Mouse (Mus musculus) spleen, adult 2 months (tissue): ENCODE measurements around the gene Cntn3. TPM values are rescaled to one million over a fixed set of nuclear protein-coding genes. Genes with fewer than 3 reads are reported as not detected.

Experiments
- DNase-seq, 2 experiments: peaks; one replicate each; pipeline versions ENCODE4 v3.0.0 to v3.0.0-alpha.2; 2012 to 2021; ENCODE audit warnings: low spot score in 2 of 2, low read depth in 1 of 2
- H3K27ac ChIP-seq: fragments of 200-500 bp; 2 replicates; pipeline ENCODE4 v1.5.1; 2012; ENCODE audit warnings: low read length, inconsistent platforms; ENCODE audit not compliant: insufficient read depth
- H3K27me3 ChIP-seq: fragments of 200-500 bp; 2 replicates; pipeline ENCODE4 v1.6.1; 2012; ENCODE audit warnings: mild to moderate bottlenecking, moderate library complexity, low read length, inconsistent platforms; ENCODE audit not compliant: control insufficient read depth, insufficient read depth
- H3K36me3 ChIP-seq: fragments of 200-500 bp; 2 replicates; pipeline ENCODE4 v1.6.1; 2012; ENCODE audit warnings: mild to moderate bottlenecking, low read length, inconsistent platforms; ENCODE audit not compliant: control insufficient read depth, insufficient read depth
- H3K4me1 ChIP-seq: fragments of 200-500 bp; 2 replicates; pipeline ENCODE4 v1.6.1; 2011; ENCODE audit warnings: inconsistent platforms; ENCODE audit not compliant: control insufficient read depth, insufficient read depth, insufficient read length
- H3K4me3 ChIP-seq: fragments of 200-500 bp; 2 replicates; pipeline ENCODE4 v1.5.1; 2011; ENCODE audit warnings: mild to moderate bottlenecking, inconsistent platforms; ENCODE audit not compliant: insufficient read depth, insufficient read length; ENCODE audit errors: extremely low read depth
- CTCF ChIP-seq: fragments of 200-500 bp; IDR thresholded peaks from 2 replicates; pipeline ENCODE4 v1.5.1; 2011; ENCODE audit warnings: mild to moderate bottlenecking, inconsistent platforms; ENCODE audit not compliant: insufficient read depth, insufficient read length, insufficient replicate concordance; ENCODE audit errors: extremely low read depth
- POLR2A ChIP-seq: fragments of 200-500 bp; IDR thresholded peaks from 2 replicates; pipeline ENCODE4 v1.6.1; 2011; ENCODE audit warnings: low read depth, low read length, inconsistent platforms
- WGBS: fragments of 180-500 bp; shearing (Covaris S2); methylation state at CpG from one replicate; pipeline ENCODE4 v1.1.7; 2018; 5-methylcytosine and 5-hydroxymethylcytosine counted together
- polyA plus RNA-seq: library from polyadenylated mRNA; depleted of rRNA; stranded (reverse); fragments of >200 nt; gene quantifications from 2 replicates; pipeline ENCODE4 v1.2.3, GENCODE M21; 2012

Gene Cntn3
- polyA plus RNA-seq, 1 experiment = not detected

DNA sequence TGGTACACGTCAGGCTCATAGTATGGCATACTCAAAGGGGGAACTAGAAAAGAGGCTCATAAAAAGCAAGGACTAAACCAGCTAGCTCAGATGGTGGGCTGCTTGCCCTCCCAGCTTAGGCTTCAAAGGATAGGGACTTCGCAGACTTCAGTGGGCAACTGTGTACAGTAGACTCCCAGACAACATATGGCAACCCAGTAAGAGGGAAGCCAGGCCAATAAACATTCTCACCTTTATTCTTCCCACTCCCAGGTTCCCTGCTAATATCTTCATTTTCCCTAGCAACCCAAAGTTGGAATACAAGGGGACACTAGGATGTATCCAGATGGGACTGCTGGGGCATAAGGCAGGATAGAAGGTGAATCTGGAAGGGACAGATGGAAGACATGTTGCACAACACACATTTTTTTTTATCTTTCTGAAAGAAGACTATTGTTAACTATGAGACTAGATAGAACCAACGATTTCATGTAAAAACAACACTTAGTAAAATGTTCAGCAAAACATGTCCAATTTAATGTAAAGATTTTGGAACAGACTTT lies 209.5 kb downstream of the Cntn3 start:
- H3K4me1 ChIP-seq = no peaks in the 10 kb centered on the region
- no peak overlapping the region for H3K27ac ChIP-seq
- WGBS = 88% methylated on average over 3 of the region's 3 CpGs
- no peak overlapping the region for H3K4me3 ChIP-seq
- H3K27me3 ChIP-seq = no peaks in the 10 kb centered on the region
- TF ChIP-seq CTCF (no peak), POLR2A (no peak)
- H3K36me3 ChIP-seq = no peaks in the 10 kb centered on the region
- no peak for DNase-seq

- H3K4me1 ChIP-seq = no peaks in the 10 kb centered on the region
- DNase-seq = no peak
- H3K36me3 ChIP-seq = no peaks in the 10 kb centered on the region
- H3K4me3 ChIP-seq = no peak overlapping the region
- TF ChIP-seq POLR2A (no peak), CTCF (no peak)
- H3K27me3 ChIP-seq = no peaks in the 10 kb centered on the region
- H3K27ac ChIP-seq = no peak overlapping the region
- WGBS = 61% methylated on average over 3 of the region's 3 CpGs
These were observed 240.8 kb downstream of the Cntn3 start for GRCm38 (mm10) chr6:102332144-102332543.

DNA sequence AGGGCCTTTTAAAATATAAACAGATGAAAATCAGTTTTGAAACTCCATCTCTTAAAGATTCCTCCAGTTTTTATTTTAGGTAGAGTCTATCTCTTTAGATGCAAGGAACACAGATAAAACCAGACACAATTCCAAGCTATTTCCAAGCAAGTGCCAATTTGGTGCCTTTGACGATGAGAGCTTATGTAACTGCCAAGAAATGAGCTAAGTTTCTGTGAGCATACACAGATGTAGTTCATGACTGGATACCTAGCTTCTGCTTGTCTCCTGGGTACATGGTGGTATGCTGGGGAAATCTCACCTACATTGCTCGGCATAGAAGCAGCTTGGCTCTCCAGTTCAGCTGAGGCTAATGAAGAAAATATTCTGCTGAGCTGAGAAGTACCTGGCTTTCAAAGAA lies 246.2 kb downstream of the Cntn3 start:
- H3K4me1 ChIP-seq = no peaks in the 10 kb centered on the region
- WGBS = 81% methylated on average over 2 of the region's 2 CpGs
- no peak for DNase-seq

GRCm38 (mm10) chr6:102322614-102323284 lies 250.2 kb downstream of the Cntn3 start:
- Histone ChIP-seq H3K4me1 (no peaks in the 10 kb centered on the region), H3K27me3 (no peaks in the 10 kb centered on the region), H3K4me3 (no peak overlapping the region), H3K27ac (no peak overlapping the region), H3K36me3 (no peaks in the 10 kb centered on the region)
- 77% methylated on average over 4 of the region's 4 CpGs for WGBS
- TF ChIP-seq CTCF = no peak
- no peak for TF ChIP-seq POLR2A
- DNase-seq = no peak

More for the DNA sequence above, 246.2 kb downstream of the Cntn3 start:
- no peak overlapping the region for H3K27ac ChIP-seq
- no peak overlapping the region for H3K4me3 ChIP-seq
- TF ChIP-seq CTCF = no peak
- no peak for TF ChIP-seq POLR2A
- no peaks in the 10 kb centered on the region for H3K27me3 ChIP-seq
- no peaks in the 10 kb centered on the region for H3K36me3 ChIP-seq

- TF ChIP-seq POLR2A (no peak), CTCF (no peak)
- Histone ChIP-seq H3K36me3 (no peaks in the 10 kb centered on the region), H3K4me3 (no peak overlapping the region), H3K27ac (no peak overlapping the region), H3K27me3 (no peaks in the 10 kb centered on the region), H3K4me1 (no peaks in the 10 kb centered on the region)
- no peak for DNase-seq
- WGBS = 90% methylated on average over 3 of the region's 3 CpGs
These were observed 253.1 kb downstream of the Cntn3 start for GRCm38 (mm10) chr6:102319755-102320154.

DNA sequence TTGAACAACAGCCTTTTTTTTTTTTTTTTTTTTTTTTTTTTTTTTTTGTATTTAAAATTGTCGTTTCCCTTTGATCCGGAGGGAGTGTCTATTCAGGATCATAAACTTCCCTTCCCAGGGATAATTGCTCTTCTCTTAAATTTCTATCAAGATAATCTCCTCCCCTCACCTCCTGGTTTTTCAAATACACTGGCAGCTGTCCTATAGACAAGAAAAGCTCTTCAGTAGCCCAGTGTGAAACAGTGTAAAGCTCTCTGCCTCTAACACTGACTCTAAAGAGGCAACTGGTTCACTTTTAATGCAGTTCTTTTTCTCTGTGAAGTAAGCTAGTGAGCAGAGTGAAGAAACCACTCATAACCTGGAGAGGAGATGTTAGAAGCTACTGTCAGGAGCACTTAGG lies 290.0 kb downstream of the Cntn3 start:
- Histone ChIP-seq H3K4me1 (no peaks in the 10 kb centered on the region), H3K27me3 (no peaks in the 10 kb centered on the region), H3K27ac (no peak overlapping the region), H3K36me3 (no peaks in the 10 kb centered on the region), H3K4me3 (no peak overlapping the region)
- WGBS = 69% methylated on average over 2 of the region's 2 CpGs
- no peak for DNase-seq
- TF ChIP-seq CTCF (no peak), POLR2A (no peak)

DNA sequence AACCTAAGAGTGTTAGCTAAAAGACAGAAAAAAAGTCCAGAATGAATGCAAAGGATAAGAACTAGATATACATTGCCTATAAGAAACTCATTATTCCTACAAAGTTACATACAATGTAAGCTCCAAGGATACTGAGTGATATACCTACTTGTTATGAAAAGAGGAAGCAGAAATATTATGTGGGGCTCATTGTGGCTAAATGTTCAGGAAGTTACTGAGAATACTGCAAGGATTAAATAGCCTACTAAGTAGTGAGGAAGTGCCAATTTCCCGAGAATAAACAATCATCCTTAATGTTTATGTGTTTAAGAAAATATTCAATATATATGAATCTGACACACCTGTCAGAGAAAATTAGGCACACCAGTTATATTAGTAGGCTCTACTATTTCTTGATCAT lies 341.9 kb downstream of the Cntn3 start:
- DNase-seq = no peak
- no peak overlapping the region for H3K27ac ChIP-seq
- no peaks in the 10 kb centered on the region for H3K36me3 ChIP-seq
- no peaks in the 10 kb centered on the region for H3K27me3 ChIP-seq
- no peak overlapping the region for H3K4me3 ChIP-seq
- TF ChIP-seq POLR2A (no peak), CTCF (no peak)
- WGBS = 0% methylated on average over 1 of the region's 1 CpGs
- no peaks in the 10 kb centered on the region for H3K4me1 ChIP-seq
